Mouse (Mus musculus) cerebellum, postnatal 10 days (tissue): Measurements from ENCODE around the gene Sap25.
A peak's percentile ranks its signal among the peaks of the same experiment; 100 is the strongest.

Source experiments
- DNase-seq, 2 experiments: peaks; one replicate each; pipeline ENCODE4 v3.0.0; 2021; ENCODE audit warnings: mixed read lengths in 2 of 2

The Sap25 gene

GRCm38 (mm10) chr5:137628498-137629305, 12.4 kb upstream of the Sap25 start, which contains the start of the genes Fbxo24, Lrch4 and Gm20605:
Gene Fbxo24, minus strand, starts transcription at chr5:137629002.
Gene Lrch4, plus strand, starts transcription at chr5:137629121.
Gene Gm20605, plus strand, starts transcription at chr5:137629175.
- DNase-seq, result peak; percentile 100

GRCm38 (mm10) chr5:137629306-137629721, 11.8 kb upstream of the Sap25 start:
- DNase-seq, result peak; percentile 72 to 80

GRCm38 (mm10) chr5:137629906-137630545, 11.1 kb upstream of the Sap25 start:
- no peak for DNase-seq

- DNase-seq, result no peak
Measured at GRCm38 (mm10) chr5:137630602-137631001, 10.5 kb upstream of the Sap25 start.

- no peak for DNase-seq
Measured at GRCm38 (mm10) chr5:137631171-137631570, 10.0 kb upstream of the Sap25 start.

- DNase-seq, result no peak
Measured at GRCm38 (mm10) chr5:137631591-137631990, 9.5 kb upstream of the Sap25 start.

- no peak for DNase-seq
Measured at GRCm38 (mm10) chr5:137633397-137634084, 7.6 kb upstream of the Sap25 start.

GRCm38 (mm10) chr5:137639472-137639871, 1.7 kb upstream of the Sap25 start:
- DNase-seq, result no peak

- DNase-seq, result no peak
Measured at GRCm38 (mm10) chr5:137642886-137643285, 1.8 kb downstream of the Sap25 start.

GRCm38 (mm10) chr5:137644484-137644883, 3.4 kb downstream of the Sap25 start:
- DNase-seq, result no peak

GRCm38 (mm10) chr5:137645091-137645651, 4.0 kb downstream of the Sap25 start:
- no peak for DNase-seq

- DNase-seq, result no peak
Measured at GRCm38 (mm10) chr5:137645652-137646091, 4.5 kb downstream of the Sap25 start, which contains the start of gene Irs3. Gene Irs3, minus strand, starts transcription at chr5:137645714.

GRCm38 (mm10) chr5:137647827-137648601, 6.9 kb downstream of the Sap25 start:
- no peak for DNase-seq

GRCm38 (mm10) chr5:137649251-137649650, 8.1 kb downstream of the Sap25 start:
- DNase-seq, result no peak

GRCm38 (mm10) chr5:137649669-137650571, 8.8 kb downstream of the Sap25 start:
- DNase-seq, result peak in 1 of 2 experiments; percentile 40

- peak; percentile 88 to 95 for DNase-seq
Measured at GRCm38 (mm10) chr5:137652474-137652873, 11.3 kb downstream of the Sap25 start.

GRCm38 (mm10) chr5:137653366-137653765, 12.2 kb downstream of the Sap25 start:
- DNase-seq, result no peak

- DNase-seq, result peak in 1 of 2 experiments; percentile 62
Measured at GRCm38 (mm10) chr5:137654746-137655145, 13.6 kb downstream of the Sap25 start.

GRCm38 (mm10) chr5:137656977-137657376, 15.8 kb downstream of the Sap25 start:
- DNase-seq, result peak; percentile 87 to 89

GRCm38 (mm10) chr5:137660064-137660688, 19.0 kb downstream of the Sap25 start:
- DNase-seq, result peak in 1 of 2 experiments; percentile 4
